Mouse (Mus musculus) heart, embryonic 16.5 days (tissue): ENCODE data around the gene Tulp4. TPM values are rescaled to one million over a fixed set of nuclear protein-coding genes. Genes with fewer than 3 reads are reported as not detected.

Source experiments
- ATAC-seq: fragments of 200-750 bp; cut with Nextera tagmentation; replicated peaks from 2 replicates; pipeline ENCODE4 v1.8.0; 2017; ENCODE audit warnings: moderate number of reproducible peaks; ENCODE audit not compliant: insufficient read depth, low FRiP score; ENCODE audit errors: extremely low read depth
- H3K27ac ChIP-seq: fragments of 300-500 bp; sonication (generic); 2 replicates; pipeline ENCODE4 v1.5.1; 2014; ENCODE audit warnings: mild to moderate bottlenecking, low read length, control low read depth, moderate library complexity
- H3K27me3 ChIP-seq: fragments of 300-500 bp; sonication (generic); 2 replicates; pipeline ENCODE4 v1.6.1; 2014; ENCODE audit warnings: low read length, mixed read lengths; ENCODE audit not compliant: control insufficient read depth, insufficient read depth
- H3K36me3 ChIP-seq: fragments of 300-500 bp; sonication (generic); 2 replicates; pipeline ENCODE4 v1.6.1; 2014; ENCODE audit not compliant: control insufficient read depth, insufficient read depth
- H3K4me1 ChIP-seq: fragments of 300-500 bp; sonication (generic); 2 replicates; pipeline ENCODE4 v1.6.1; 2014; ENCODE audit warnings: low read length, mixed read lengths; ENCODE audit not compliant: control insufficient read depth, insufficient read depth
- H3K4me2 ChIP-seq: fragments of 300-500 bp; sonication (generic); 2 replicates; pipeline ENCODE4 v1.6.1; 2014; ENCODE audit warnings: low read depth, mild to moderate bottlenecking, control low read depth, low read length
- H3K4me3 ChIP-seq: fragments of 300-500 bp; sonication (generic); 2 replicates; pipeline ENCODE4 v1.5.1; 2014; ENCODE audit warnings: mild to moderate bottlenecking, control low read depth, low read length
- H3K9ac ChIP-seq: fragments of 300-500 bp; sonication (generic); 2 replicates; pipeline ENCODE4 v1.6.1; 2014; ENCODE audit warnings: low read length, control low read depth
- H3K9me3 ChIP-seq: fragments of 300-500 bp; sonication (generic); replicated peaks from 2 replicates; pipeline ENCODE4 v1.6.1; 2016; ENCODE audit warnings: low read length; ENCODE audit not compliant: control insufficient read depth
- WGBS: fragments of 180-500 bp; shearing (Covaris S2); extraction: QIAGEN DNeasy Blood & Tissue Kit; methylation state at CpG from one replicate; pipeline ENCODE4 v1.1.7; 2014; 5-methylcytosine and 5-hydroxymethylcytosine counted together
- polyA plus RNA-seq: library from polyadenylated mRNA; unstranded; fragments of >200 nt; fragmentation: Nextera tagmentation; extraction: Ambion mirVana; gene quantifications from 2 replicates; pipeline ENCODE4 v1.2.1, GENCODE M21; 2015

The Tulp4 gene
- polyA plus RNA-seq, 1 experiment from 2014 or later: 70.2 TPM

- H3K9ac ChIP-seq: no peak overlapping the region
- peaks cover 5% of the 10 kb centered on the region; the same call in 1 of the 2 replicates for H3K36me3 ChIP-seq
- WGBS: 79% methylated on average over 4 of the region's 4 CpGs
- H3K9me3 ChIP-seq: no peaks in the 10 kb centered on the region
- H3K27ac ChIP-seq: no peak overlapping the region
- H3K27me3 ChIP-seq: no peaks in the 10 kb centered on the region
- peaks cover 8% of the 10 kb centered on the region for H3K4me1 ChIP-seq
- no peak overlapping the region for H3K4me3 ChIP-seq
- no peak for ATAC-seq
- H3K4me2 ChIP-seq: no peak overlapping the region
These were observed 80.4 kb downstream of the Tulp4 start for GRCm38 (mm10) chr17:6186651-6187050.

DNA sequence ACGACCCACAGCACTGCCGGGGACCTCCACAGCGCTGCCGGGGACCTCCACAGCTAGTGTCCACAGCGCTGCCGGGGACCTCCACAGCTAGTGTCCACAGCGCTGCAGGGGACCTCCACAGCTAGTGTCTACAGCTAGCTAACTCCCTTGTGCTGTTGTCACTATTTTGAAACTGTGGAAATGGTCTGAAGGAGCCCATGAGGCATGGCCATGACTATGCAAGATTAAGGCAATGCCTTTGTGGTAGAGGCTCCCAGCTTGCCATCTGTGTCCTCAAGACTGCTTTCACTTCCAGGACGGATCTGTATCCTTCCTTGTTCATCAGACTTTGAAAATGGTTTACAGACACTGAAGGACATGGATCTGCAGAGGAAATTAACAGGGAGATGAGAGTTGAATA is 80.9 kb downstream of the Tulp4 start:
- ATAC-seq: no peak
- Histone ChIP-seq H3K36me3 (peaks cover 5% of the 10 kb centered on the region; the same call in 1 of the 2 replicates), H3K4me3 (no peak overlapping the region), H3K9me3 (no peaks in the 10 kb centered on the region), H3K27ac (no peak overlapping the region), H3K4me2 (no peak overlapping the region), H3K27me3 (no peaks in the 10 kb centered on the region), H3K9ac (no peak overlapping the region), H3K4me1 (peaks cover 10% of the 10 kb centered on the region)
- WGBS: 94% methylated on average over 8 of the region's 8 CpGs

DNA sequence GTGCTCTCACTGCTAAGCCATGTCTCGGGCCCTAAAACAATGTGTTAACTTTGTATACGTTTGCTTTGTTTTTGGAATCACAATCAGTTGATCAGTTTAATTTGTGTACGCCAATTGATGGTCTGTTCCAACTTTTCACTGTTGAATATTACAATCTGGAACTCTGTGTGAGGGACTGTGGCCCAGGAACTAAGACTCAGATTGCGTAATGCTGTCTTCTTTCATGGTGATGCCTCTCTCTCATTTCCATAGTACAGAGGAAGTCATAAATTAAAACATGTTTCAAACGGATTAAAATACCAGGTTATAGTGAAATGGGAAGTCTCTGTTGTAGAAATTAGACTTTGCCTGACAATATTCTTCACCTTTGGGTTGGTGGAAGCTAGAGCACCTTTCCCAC is 83.0 kb downstream of the Tulp4 start:
- no peak overlapping the region for H3K4me3 ChIP-seq
- H3K36me3 ChIP-seq: peaks cover 7% of the 10 kb centered on the region; the same call in 1 of the 2 replicates
- WGBS: 83% methylated on average over 5 of the region's 5 CpGs
- no peak overlapping the region for H3K4me2 ChIP-seq
- peaks cover 13% of the 10 kb centered on the region for H3K4me1 ChIP-seq
- no peak overlapping the region for H3K27ac ChIP-seq
- no peak overlapping the region for H3K9ac ChIP-seq
- no peaks in the 10 kb centered on the region for H3K27me3 ChIP-seq
- H3K9me3 ChIP-seq: no peaks in the 10 kb centered on the region
- ATAC-seq: no peak

DNA sequence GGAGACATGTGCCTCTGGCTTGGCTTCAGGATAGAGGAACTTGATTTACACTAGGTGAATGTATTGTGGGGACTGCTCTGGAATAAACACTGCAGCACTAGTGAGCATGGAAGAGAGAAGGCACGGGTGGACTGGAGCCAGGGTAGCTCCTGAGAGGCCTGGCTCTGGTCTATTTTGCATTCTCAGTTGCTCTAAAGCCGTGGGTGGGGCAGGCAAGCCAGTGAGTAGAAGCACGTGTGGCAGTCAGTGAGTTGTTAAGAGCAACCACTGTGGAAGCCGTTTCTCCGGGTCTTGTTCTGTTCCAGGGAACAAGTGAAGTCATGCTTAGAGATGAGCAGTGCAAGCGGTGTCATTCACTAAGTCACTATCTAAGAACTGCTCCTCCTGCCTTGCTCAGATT is 86.0 kb downstream of the Tulp4 start:
- H3K4me3 ChIP-seq: no peak overlapping the region
- no peak overlapping the region for H3K9ac ChIP-seq
- no peak overlapping the region for H3K4me2 ChIP-seq
- no peaks in the 10 kb centered on the region for H3K9me3 ChIP-seq
- no peak for ATAC-seq
- 0 out of 2 replicates have a peak, but pooled peaks cover 4% of the 10 kb centered on the region for H3K36me3 ChIP-seq
- H3K4me1 ChIP-seq: peaks cover 10% of the 10 kb centered on the region
- H3K27ac ChIP-seq: no peak overlapping the region
- 69% methylated on average over 6 of the region's 6 CpGs for WGBS
- H3K27me3 ChIP-seq: no peaks in the 10 kb centered on the region

DNA sequence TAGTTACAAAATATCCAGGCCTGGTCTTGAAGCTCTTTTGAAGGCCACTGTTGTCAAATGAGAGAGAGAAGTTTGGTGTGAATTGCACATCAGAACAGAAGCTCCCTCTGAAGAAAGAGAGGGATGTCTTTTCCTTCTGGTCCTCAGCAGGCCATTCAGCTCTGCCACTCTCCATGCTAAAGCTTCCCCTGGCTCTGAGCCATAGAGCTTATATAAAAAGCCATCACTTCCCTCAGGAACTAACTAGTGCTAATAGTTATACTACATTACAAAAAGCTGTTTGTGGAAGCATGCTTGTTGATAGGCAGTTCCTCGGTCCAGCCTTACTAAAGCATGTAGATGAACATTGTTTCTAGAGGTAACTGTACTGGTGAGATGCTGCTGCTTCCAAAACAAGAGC is 89.2 kb downstream of the Tulp4 start:
- no peak overlapping the region for H3K4me3 ChIP-seq
- ATAC-seq: no peak
- peaks cover 10% of the 10 kb centered on the region for H3K4me1 ChIP-seq
- H3K27ac ChIP-seq: no peak overlapping the region
- no peak overlapping the region for H3K9ac ChIP-seq
- H3K36me3 ChIP-seq: 0 out of 2 replicates have a peak, but pooled peaks cover 2% of the 10 kb centered on the region
- WGBS: 87% methylated on average over 1 of the region's 1 CpGs
- H3K9me3 ChIP-seq: no peaks in the 10 kb centered on the region
- H3K27me3 ChIP-seq: no peaks in the 10 kb centered on the region
- H3K4me2 ChIP-seq: no peak overlapping the region

DNA sequence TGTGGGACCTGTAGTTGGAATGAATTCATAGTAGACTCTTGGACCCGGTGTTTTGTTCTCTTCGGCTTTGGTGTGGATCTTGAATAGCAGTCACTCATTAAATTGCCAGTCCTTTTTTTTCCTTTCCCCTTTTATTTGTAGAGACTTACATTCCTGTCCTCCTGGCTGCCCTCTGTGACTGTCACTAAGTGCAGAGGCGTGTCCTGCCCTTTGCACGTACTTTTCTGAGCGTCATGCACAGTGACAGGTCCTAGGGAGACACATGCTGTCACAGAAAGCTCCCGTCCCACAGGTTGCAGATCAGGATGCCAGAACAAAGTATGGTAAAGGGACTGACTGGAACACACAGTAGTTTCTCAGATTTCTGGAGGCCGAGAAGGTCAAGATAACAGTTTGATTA is 91.3 kb downstream of the Tulp4 start:
- ATAC-seq: 0 out of 2 replicates have a peak, but pooled peaks have one; percentile 45
- 0 out of 2 replicates have a peak, but pooled peaks cover 4% of the 10 kb centered on the region for H3K36me3 ChIP-seq
- H3K27me3 ChIP-seq: no peaks in the 10 kb centered on the region
- no peak overlapping the region for H3K9ac ChIP-seq
- no peak overlapping the region for H3K4me3 ChIP-seq
- no peaks in the 10 kb centered on the region for H3K9me3 ChIP-seq
- no peak overlapping the region for H3K4me2 ChIP-seq
- H3K27ac ChIP-seq: no peak overlapping the region
- 55% methylated on average over 7 of the region's 7 CpGs for WGBS
- peaks cover 3% of the 10 kb centered on the region for H3K4me1 ChIP-seq

DNA sequence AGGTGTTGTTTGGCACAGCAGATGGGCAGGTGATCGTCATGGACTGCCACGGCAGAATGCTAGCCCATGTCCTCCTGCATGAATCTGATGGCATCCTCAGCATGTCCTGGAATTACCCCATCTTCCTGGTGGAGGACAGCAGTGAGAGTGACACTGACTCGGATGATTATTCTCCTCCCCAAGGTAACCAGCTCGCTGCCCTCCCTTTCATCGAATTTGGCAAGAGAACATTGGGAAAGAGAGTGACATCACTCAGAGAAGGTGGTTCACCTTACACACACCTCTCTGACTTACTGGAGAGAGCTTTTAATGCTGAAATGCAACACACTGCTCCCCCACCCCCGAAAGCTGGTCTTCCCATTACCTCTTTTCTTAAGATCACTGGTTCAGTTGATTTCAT is 92.4 kb downstream of the Tulp4 start:
- Histone ChIP-seq H3K27ac (no peak overlapping the region), H3K9me3 (no peaks in the 10 kb centered on the region), H3K4me1 (peaks cover 10% of the 10 kb centered on the region), H3K4me3 (no peak overlapping the region), H3K27me3 (no peaks in the 10 kb centered on the region), H3K4me2 (no peak overlapping the region), H3K9ac (no peak overlapping the region), H3K36me3 (0 out of 2 replicates have a peak, but pooled peaks cover 4% of the 10 kb centered on the region)
- WGBS: 84% methylated on average over 6 of the region's 6 CpGs
- ATAC-seq: no peak

DNA sequence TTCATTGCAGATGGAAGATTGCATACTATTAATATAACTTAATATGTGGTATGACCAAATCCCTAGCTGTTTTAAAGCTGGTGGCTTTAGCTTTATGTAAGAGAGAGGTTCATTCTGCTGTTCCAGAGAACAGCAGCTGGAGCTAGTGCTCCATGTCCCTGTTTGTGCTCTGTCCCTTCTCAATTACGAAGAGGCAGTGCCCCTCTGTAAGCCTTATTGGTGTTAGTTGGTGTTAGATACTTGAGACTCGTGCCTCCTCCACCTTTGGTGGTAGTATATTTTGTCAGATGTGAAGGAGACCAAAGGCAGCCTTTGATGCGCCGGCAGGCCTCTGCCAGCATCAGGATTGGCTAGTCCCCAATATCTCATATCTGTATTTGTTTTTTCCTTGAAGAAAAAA is 92.9 kb downstream of the Tulp4 start:
- 65% methylated on average over 4 of the region's 4 CpGs for WGBS
- Histone ChIP-seq H3K4me3 (no peak overlapping the region), H3K4me1 (peaks cover 12% of the 10 kb centered on the region), H3K4me2 (no peak overlapping the region), H3K36me3 (0 out of 2 replicates have a peak, but pooled peaks cover 4% of the 10 kb centered on the region), H3K9me3 (no peaks in the 10 kb centered on the region), H3K9ac (no peak overlapping the region), H3K27me3 (no peaks in the 10 kb centered on the region), H3K27ac (no peak overlapping the region)
- no peak for ATAC-seq

DNA sequence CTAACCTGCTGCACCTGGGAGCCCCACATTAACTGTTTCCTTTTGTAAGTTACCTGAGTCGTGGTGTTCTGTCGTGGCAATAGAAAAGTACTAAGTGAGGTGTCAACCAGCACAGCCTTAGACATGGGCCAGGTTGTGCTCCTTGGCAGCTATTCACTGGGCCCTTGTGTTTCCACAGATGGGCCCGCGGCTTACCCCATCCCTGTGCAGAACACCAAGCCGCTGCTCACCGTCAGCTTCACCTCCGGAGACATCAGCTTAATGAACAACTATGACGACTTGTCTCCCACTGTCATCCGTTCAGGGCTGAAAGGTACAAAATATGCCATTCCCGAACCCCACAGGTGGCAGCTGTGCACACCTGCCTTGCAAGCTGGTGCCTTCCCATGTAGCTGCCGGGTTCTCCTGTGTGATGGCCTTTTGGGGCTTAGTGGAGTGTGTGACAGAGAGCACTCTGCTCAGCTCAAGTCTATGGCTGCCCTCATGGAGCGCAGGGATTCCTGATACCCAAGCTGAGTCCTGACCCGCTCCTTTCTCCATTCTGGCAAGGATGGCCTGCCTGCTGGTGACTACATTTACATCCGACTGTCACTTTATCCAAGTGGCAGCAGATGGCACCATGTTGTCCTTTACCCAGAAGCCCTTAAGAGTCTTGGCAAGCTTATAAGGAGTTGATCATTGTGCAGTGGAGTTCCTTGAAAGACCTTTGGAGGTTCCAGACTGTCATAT is 95.4 kb downstream of the Tulp4 start:
- WGBS: 94% methylated on average over 14 of the region's 14 CpGs
- no peaks in the 10 kb centered on the region for H3K27me3 ChIP-seq
- H3K27ac ChIP-seq: no peak overlapping the region
- H3K4me2 ChIP-seq: no peak overlapping the region
- 0 out of 2 replicates have a peak, but pooled peaks cover 4% of the 10 kb centered on the region for H3K36me3 ChIP-seq
- peaks cover 12% of the 10 kb centered on the region for H3K4me1 ChIP-seq
- no peak for ATAC-seq
- H3K9me3 ChIP-seq: no peaks in the 10 kb centered on the region
- H3K9ac ChIP-seq: no peak overlapping the region
- no peak overlapping the region for H3K4me3 ChIP-seq
